Mouse (Mus musculus) left cerebral cortex, postnatal 36 days (tissue): ENCODE data around the gene Jph4. TPM values are rescaled to one million over a fixed set of nuclear protein-coding genes. Genes with fewer than 3 reads are reported as not detected.

Experiments used
- DNase-seq, 2 experiments: peaks; one replicate each; pipeline ENCODE4 v3.0.0; 2021 to 2022; ENCODE audit warnings: low spot score in 2 of 2, mixed read lengths in 1 of 2
- intact Hi-C: fragments of 180-260 bp; cut with DNase I; formaldehyde crosslinking; loops from one replicate; pipeline ENCODE4 v1.15.1; 2025
- total RNA-seq, 2 experiments: library from RNA; stranded (reverse); gene quantifications; 2 replicates each; pipeline ENCODE4 v1.2.3; 2021

Gene Jph4
- total RNA-seq, 2 experiments from 2014 or later, result 312 to 354 TPM

DNA sequence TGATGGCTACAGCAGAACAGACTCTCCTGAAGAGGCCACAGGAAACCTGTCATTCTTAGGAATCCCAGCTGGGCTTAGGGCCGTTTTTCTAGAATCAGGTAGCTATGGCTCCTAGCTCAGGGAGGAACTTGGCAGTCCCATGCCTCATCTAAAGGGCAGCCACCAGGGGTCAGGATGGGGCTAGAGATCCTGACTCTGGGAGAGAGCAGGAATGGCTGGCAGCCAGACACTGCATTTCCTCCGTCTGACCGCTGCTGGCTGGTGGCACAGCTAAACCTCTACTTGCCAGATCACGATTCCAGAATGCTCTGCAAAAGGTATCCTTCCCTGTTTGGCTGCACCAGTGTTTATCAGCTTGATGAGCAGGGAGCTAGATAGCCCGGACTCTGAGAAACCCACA, 5.2 kb upstream of the Jph4 start:
- intact Hi-C loops, result loop anchor here (5.0 kb wide), 1 partner anchor 35 kb away; no protein-coding TSS in a partner anchor
- DNase-seq, result peak in 1 of 2 experiments; percentile 38

DNA sequence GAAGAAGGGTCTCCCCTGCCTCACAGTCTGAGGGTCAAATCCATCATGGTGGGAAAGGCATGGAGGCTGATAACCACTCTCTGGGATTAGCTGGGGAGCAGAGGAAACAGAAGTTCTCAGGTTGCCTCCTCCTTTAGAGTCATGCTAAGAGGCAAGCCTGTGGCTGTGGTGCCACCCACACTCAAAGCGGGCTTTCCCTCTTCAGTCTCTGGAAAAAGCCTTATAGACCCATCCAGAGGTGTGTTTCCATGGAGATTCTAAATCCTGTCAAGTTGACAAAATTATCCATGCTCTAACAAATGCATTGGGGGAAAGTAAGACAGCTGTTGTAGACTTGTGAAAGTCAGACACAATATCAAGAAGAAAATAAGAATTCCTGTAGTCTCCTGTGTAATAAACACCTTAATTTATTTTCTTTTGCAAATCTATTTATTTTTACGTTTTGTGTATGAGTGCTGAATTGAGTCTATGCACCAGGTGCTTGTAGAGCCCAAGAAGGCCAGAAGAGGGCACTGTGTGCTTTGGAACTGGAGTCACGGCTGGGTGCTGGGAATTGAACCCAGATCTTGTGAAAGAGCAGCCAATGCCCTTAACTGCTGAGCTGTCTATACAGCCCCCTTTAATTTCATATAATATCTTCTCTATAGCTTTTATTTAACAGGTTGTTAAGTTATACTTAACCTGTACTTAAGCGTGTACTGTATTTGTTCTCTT, 2.8 kb upstream of the Jph4 start:
- peak in 1 of 2 experiments; percentile 16 for DNase-seq
- intact Hi-C loops, result loop anchor here (5.0 kb wide), 1 partner anchor 38 kb away; no protein-coding TSS in a partner anchor

DNA sequence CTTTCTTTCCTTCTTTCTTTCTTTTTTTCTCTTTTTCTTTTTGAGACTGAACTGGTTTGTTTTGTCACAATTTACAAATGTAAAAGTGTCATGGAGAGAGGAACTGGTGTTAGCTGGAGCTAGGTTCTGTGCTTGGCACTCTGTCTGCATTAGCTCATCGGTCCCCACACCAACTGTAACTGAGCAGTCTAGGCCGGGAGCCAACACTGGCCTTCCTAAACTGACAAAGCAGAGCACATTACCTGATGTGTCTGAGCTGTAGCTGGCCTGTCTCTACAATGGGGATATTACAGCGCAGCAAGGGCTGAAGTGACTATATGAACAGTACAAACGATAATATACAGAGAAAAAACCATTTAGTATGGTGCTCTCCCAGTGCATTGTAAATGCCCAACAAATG, 2.1 kb upstream of the Jph4 start:
- intact Hi-C loops, result no loop called here
- DNase-seq, result peak in 1 of 2 experiments; percentile 25

DNA sequence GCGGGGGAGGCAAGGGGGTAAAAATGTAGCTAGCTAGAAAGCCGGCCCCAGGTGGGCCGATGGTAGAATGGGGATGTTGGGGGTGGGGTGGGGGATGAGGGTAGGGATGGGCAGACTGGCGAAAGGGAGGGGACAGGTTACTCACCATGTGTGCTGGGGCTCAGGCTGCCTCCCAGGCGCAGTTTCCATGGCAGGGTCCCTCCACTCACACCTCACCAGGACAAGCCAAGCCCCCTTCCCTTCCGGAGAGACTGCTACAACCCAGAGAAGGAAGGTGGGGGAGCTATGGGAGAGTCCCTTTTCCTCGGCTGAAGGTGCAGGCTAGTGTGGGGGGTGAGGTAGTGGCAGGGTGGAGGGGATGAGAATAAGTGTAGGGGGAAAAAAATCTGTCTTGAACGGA, 889 bp downstream of the Jph4 start:
- peak; percentile 36 to 45 for DNase-seq
- intact Hi-C loops, result no loop called here

DNA sequence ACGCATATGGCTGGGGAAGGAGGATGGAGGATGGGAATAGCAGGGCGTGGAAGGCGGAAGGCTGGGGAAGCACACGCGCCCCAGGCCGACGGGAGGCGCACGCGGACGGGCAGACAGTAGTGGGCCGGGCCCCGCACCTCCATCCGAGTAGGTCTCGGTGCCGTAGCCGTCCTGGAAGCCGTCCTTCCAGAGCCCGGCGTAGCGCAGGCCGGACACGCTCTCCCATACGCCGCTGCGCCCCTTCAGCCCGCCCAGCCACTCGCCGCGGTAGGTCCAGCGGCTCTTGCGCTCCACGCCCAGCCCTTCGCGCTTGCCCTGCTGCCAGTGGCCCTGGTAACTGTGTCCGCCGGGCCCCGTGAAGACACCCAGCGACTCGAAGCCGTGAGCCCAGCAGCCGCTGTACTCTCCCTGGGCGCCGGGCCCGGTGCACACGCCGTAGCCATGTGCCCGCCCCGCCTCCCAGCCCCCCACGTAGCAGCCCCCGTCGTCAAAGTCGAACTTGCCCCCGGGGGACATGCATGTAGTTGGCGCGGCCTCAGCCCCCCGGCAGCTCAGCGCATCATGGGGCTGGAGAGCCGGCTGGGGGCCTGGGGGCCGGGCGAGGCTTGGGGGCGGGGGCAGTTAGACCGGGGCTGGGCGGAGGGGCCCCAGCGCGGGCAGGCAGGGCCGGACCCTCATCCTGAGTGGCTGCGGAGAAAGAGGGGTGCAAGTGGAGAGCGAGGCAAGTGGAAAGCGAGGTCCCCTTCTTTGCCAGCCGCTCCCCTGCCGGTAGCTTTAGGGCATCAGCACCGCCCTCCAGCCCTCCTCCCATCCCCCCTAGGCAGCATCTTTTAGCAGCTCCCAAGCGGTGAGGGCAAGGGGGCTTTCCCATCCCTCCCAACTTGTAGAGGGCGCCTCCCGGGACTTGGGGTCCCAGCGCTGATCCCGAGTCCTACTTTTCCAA, 1.7 kb downstream of the Jph4 start:
- intact Hi-C loops, result no loop called here
- peak; percentile 74 to 75 for DNase-seq

DNA sequence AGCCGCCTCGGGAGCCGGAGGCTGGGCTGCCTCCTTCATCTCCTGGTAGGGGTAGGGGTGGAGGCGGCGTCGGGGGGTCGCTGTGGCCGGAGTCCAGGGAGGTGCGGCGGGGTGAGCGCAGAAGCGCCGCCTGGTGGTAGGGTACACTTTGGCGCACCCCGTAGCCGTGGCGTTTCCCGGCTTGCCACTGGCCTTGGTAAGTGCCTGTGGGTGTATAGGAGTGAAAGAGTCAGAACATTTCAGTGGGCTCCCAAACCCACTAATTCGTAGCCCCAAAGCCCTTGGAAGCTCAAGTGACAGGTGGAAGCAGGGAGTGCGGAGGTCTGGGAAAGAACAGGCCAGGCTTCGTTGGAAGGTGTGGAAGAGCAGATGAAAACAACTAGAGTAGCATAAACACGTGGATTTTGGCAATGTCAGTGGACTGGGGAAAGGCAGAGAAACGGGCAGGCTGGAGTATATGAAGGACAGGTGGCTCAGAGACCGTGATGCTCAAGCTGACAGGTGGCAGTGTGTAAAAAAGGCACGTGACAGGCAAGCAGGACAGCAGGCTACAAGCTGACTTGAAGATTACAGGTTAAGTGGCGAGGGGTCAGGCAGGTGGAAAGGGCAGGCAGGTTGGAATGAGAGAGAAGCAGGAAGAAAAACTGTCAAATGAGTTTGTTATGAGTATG, 2.6 kb downstream of the Jph4 start:
- DNase-seq, result peak; percentile 55 to 70
- intact Hi-C loops, result no loop called here

DNA sequence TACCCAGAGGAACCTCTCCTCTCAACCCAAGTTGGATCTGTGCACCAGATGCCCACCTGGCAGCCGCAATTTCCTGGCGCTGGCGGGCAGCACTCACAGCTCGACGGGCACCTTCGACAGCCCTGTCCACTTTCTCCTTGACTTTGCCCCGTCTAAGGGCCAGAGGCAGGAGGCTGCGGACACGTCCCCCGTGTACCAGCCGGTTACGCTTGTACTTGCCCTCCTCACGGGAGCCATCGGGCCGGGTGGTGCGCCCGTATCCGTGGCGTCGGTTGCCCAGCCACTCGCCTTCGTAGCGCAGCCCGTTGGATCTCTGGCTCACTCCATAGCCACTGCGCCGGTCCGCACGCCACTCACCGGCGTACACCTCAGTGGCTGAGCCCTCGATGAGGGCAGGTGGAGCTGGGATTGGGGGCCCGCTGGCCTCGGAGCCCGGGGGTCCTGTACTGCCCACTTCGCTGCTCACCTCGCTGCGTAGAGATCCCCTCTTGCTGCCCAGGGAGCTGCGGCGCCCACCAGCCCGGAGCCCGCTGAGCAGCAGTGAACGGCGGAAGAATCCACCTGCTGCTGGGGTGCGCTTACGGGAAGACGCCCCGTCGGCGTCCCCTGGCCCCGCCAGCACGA, 3.3 kb downstream of the Jph4 start:
- intact Hi-C loops, result no loop called here
- DNase-seq, result peak in 1 of 2 experiments; percentile 21

DNA sequence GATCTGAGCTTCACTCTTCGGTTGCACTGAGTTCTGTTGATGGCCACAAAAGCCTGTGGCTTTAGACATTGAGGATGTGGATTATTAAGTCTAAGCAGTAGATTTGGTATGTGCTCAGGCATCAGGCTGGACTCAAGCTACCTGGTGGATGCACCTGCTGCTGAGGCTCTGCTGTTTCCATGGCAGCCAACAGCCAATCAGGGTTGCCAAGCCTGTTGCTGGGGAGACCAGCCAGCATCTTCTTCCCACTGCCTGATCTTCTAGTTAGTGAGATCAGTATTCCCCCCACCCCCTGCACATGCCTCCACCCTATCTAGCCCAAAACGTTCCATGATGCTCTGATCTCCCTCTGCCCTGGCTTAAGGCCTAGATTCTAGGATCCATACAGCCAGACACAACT, 5.0 kb downstream of the Jph4 start:
- intact Hi-C loops, result no loop called here
- DNase-seq, result peak; percentile 58

DNA sequence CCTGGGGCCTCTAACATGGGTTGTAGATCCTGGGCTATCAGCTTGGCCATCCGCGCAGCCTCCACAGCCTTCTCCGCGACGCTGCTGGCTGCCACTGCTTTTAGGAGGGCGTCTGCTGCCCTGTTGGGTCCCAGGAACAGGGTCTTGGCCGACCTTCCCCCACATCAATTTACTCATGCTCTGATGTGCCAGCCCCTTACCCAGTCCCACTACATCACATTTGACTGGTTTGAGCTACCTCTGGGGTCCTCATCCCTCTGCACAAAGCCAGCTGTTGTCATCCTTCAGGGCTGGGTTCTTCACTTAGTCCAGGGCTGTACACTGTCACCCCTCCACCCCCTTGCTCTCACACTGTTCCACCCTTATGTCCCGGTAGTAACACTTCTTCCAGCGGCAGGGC, 6.7 kb downstream of the Jph4 start:
- intact Hi-C loops, result no loop called here
- DNase-seq, result no peak

DNA sequence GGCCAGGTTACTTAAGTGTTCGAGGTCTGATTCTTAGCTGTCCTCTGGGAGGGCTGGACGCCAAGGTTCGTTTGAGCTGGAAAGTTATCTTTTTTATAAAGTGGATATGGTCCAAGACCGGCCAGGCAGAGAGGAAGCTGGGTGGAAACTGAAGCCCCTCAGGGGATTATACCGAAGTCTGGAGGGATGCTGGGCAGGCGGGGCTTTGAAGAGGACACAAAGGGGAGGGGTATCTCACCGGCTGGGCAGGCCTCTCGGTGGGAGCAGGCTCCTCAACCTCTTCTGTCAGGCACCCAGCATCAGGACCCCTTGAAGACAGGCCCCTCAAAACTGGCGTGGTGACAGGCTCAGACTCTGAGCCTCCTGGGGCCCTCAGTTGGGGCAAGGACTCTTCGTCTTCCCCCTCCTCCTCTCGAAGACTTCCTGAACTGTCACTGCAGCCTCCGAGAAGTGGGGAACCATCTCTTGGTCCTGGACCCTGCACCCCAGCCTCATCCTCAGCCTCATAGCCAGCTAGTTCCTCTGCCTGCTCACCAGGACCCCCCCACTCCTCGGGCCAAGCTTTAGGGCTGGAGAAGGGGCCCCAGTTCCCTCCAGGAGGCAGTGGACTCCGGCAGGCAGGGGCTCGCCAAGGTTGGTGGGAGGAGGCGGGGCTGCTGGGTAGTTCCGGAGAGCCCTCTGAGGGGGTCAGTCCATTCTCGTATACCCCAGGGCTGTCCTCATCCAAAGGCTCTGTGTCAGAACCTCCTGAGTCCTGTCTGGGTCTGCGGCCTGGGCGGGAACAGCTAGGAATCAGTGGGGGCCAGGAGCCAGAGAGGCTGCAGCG, 7.5 kb downstream of the Jph4 start:
- peak in 1 of 2 experiments; percentile 48 for DNase-seq
- intact Hi-C loops, result no loop called here

DNA sequence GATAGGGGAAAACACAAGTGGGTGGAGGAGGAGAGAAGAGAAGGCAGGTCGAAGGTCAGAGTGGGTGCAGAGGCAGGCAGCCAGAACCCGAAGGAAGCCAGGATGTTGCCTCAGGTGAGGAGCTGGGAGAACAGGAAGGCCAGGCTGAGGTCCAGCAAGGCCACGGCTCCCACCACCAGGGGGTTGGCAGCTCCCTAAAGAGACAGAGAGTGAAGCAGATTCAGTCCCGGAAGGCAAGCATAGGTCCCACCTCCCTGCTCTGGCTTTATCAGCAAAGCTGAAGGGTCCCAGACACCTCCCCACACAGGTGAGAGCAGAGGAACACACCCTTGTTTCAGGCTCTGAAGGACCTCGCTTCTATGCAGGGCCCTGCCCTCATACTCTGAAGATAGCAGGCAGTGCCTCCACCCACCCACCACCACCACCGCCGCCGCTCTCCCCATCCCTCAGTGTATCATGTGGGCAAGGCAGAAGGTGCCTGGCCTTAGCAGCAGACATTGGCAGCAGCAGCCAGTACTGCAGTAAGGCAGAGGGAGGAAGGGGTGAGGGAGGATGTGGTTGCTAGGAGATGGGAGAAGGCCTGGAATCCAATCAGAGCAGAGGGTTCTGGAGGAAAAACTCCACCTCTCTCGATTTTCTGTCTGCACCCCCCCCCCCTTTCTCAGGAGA, 8.4 kb downstream of the Jph4 start:
- peak; percentile 81 to 85 for DNase-seq
- intact Hi-C loops, result no loop called here

DNA sequence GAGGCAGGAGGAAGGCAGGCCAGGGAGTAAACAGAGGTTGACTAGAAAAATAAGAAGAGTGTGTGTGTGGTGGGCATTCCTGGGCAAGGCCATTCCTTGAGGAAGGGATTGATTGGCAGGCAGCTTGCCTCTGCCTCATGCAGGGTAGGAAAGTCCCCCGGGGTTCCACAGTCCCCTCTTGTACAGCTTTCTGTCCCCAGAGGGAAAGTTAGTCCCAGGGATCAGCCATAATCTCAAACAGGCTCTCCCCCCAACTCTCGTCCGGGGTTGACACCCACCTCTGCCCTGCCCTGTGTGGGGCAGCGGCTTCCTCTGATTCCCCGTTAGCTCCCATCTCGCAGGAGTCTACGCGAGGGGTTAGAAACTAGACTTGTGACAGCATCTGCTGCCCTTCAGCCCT, 9.7 kb downstream of the Jph4 start:
- intact Hi-C loops, result no loop called here

DNA sequence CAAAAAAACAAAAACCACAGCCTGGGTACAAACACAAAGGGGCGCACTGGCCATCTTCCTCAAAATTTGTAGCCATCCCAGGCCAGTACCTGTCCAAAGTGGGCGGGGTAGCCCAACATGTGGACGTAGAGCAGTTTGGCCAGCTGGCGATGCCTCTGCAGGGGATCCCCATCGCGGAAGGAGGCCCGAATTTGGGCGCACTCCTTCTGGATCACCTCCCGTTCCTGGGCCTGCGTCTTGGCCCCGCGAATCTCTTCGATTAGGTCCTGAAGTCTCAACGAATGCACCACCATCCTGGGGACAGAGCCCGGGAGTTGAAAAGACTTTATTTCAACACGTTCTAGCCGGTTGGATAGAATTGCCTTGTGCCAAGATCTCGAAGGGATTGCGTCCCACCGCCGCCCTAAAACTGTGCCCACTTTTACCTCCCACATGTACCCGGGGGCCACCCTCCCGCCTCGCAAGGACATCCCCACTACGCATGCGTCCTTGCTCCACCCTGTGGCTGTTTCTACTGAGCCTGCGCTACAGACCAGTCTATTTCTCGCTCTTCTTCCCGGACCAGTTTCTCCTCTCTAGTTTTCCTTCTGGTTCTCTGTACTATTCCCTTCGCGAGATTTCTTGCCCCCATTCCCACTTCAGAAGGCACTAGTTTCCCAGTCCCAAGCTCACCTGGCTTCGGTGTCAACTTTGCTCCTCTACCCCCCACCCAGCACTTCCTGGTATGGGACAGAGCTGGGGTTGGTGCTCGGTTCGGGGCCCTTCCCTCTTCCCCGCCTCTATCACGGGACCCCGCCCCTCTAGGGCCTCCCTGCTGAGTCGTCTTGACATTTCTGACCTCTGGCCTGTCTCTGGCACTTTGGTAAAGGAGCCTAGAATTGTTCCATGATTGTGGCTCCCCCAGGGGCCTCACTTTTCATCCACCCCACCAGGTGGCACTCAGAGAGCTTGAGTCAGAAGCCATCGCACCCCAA, 10.6 kb downstream of the Jph4 start, which contains the start of gene Ap1g2:
TSS of gene Ap1g2 (minus strand) at position 758 of the 974 bp plus-strand sequence.
- peak; percentile 88 for DNase-seq

More for the DNA sequence above, 9.7 kb downstream of the Jph4 start:
- no peak for DNase-seq

DNA sequence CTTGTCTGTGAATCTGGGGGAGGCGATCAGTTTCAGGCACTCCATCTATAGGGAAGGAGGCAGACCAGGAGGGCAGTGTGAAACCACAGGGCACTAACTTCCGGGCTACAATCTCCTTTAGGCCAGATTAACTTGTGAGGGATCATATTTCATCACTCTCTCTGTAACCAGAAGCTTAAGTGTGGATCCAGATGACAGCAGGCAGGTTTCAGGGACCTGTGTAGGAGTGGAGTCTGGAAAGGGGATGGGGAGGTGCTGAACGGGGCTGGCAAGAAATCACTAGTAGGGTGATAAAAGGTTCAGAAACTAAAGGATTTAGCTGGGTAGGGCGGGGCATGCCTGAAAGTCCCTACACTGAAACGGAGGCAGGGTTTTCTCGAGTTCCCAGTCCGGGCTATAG, 11.3 kb downstream of the Jph4 start:
- peak in 1 of 2 experiments; percentile 11 for DNase-seq
- intact Hi-C loops, result no loop called here

More for the DNA sequence above, 10.6 kb downstream of the Jph4 start, which contains the start of gene Ap1g2:
- intact Hi-C loops, result no loop called here

DNA sequence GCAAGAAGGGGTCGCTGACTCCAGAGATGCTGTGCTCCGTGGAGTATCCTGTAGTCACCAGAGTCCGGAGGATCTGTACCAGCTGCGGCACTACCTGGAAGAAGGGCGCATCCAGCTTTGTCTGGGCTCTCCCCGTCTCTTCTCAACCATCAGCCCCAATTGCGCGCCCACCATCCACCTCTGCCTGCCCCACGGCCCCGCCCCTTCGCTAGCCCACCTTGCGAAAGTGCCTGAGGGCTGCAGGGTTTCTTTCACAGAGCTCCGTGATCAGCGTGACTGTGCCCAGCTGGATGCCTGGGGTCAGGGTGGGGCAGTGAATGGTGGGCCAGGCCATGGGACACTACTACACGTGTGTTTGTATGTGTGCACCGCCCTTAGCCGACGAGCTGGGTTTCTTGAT, 12.4 kb downstream of the Jph4 start:
- peak in 1 of 2 experiments; percentile 22 for DNase-seq
- intact Hi-C loops, result no loop called here

DNA sequence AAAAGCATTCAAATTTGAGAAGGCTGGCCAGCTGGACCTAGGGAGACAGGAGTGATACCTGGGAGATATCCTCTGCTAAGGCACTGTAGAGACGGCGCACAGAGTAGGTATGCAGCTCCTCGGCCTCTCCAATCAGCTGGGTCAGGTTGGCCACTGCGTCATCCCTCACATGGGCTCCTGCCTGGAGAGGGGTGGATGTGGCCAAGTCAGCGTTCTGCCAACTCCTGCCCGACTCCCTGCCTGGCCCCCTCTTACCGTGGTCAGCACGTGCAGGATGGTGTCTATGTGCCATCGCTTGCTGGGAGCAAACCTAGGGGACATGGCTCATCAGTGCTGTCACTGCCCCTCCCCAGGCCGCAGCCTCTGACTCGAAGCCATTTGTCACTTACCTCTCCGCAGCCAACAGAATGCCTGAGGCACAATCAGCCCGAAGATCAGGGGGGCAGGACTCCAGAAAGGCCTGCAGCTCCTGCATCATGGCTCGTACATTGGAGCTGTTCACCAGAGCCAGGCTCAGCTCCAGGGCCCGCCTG, 14.4 kb downstream of the Jph4 start:
- intact Hi-C loops, result no loop called here

DNA sequence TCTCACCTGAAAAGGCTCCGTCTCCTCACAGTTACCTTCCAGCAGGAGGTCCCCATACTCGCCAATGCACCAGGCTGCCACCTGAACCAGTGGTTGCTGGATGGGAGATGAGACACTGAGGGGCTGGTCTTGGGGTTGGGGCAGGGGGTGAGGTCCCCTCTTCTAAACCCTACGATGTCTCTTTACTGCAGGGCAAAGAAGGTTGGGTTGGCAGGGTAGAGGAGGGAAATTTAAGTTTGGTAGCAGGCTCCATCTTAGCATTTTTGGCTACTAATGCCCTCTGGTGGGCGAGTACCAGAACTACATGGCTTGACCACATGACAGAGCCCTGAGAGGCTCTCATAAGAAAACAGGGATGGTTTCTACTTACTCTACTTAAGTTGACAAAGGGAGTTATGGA, 15.1 kb downstream of the Jph4 start:
- DNase-seq, result peak in 1 of 2 experiments; percentile 58
- intact Hi-C loops, result loop anchor here (1.0 kb wide), 1 partner anchor 77 kb away; no protein-coding TSS in a partner anchor

More for the DNA sequence above, 14.4 kb downstream of the Jph4 start:
- no peak for DNase-seq
